Mouse (Mus musculus) testis, adult 2 months (tissue): ENCODE results near the gene Mroh2a. TPM values are rescaled to one million over a fixed set of nuclear protein-coding genes. Genes with fewer than 3 reads are reported as not detected.

Source experiments
- H3K27ac ChIP-seq: fragments of 200-500 bp; 2 replicates; pipeline ENCODE4 v1.5.1; 2012; ENCODE audit warnings: low read depth, low read length; ENCODE audit not compliant: control insufficient read depth, insufficient read depth
- H3K27me3 ChIP-seq: fragments of 200-500 bp; 2 replicates; pipeline ENCODE4 v1.6.1; 2012; ENCODE audit warnings: mild to moderate bottlenecking, low read length, moderate library complexity; ENCODE audit not compliant: control insufficient read depth, insufficient read depth
- H3K36me3 ChIP-seq: fragments of 200-500 bp; 2 replicates; pipeline ENCODE4 v1.6.1; 2012; ENCODE audit warnings: mild to moderate bottlenecking, low read length; ENCODE audit not compliant: control insufficient read depth, insufficient read depth
- H3K4me1 ChIP-seq: fragments of 200-500 bp; 2 replicates; pipeline ENCODE4 v1.6.1; 2012; ENCODE audit warnings: low read length; ENCODE audit not compliant: control insufficient read depth, insufficient read depth
- H3K4me3 ChIP-seq: fragments of 200-500 bp; 2 replicates; pipeline ENCODE4 v1.5.1; 2012; ENCODE audit warnings: low read depth, mild to moderate bottlenecking, low read length, moderate library complexity, mixed read lengths; ENCODE audit not compliant: control insufficient read depth
- CTCF ChIP-seq: fragments of 200-500 bp; IDR thresholded peaks from 2 replicates; pipeline ENCODE4 v1.5.1; 2012; ENCODE audit warnings: low read depth, mild to moderate bottlenecking, inconsistent platforms, low read length, moderate library complexity; ENCODE audit not compliant: control insufficient read depth, insufficient read depth, insufficient replicate concordance
- POLR2A ChIP-seq: fragments of 200-500 bp; IDR thresholded peaks from 2 replicates; pipeline ENCODE4 v1.6.1; 2012; ENCODE audit warnings: low read depth, mild to moderate bottlenecking, inconsistent platforms, low read length, moderate library complexity; ENCODE audit not compliant: control insufficient read depth
- polyA plus RNA-seq: library from polyadenylated mRNA; depleted of rRNA; stranded (reverse); fragments of >200 nt; gene quantifications from 2 replicates; pipeline ENCODE4 v1.2.3, GENCODE M21; 2012

Mroh2a gene
- polyA plus RNA-seq, 1 experiment: 116 TPM

DNA sequence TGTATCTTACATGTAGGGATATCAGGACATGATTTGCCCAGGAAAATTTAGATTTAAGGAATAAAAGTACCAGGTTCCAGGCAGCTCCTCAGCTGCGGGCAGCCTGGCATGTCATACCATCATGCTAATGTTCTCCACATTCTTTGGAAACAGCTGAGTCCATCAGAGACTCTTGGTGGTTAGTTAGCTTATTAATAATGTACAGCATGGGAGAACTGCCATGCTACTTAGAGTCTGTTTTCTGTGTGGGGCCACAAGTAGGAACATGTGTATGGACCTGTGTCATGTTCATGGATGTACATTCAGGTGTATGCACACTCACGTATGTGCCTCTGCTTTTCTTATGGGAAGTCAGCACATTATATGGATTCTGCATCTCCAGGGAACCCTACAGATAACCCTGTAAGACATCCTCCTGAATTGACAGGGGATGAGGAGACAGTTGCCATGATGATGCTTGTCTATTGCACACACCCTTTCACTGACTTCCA lies 12.3 kb upstream of the Mroh2a start:
- Histone ChIP-seq H3K27ac (no peak overlapping the region), H3K36me3 (no peaks in the 10 kb centered on the region), H3K4me3 (no peak overlapping the region), H3K27me3 (no peaks in the 10 kb centered on the region), H3K4me1 (no peaks in the 10 kb centered on the region)
- no peak for TF ChIP-seq CTCF
- no peak for TF ChIP-seq POLR2A

GRCm38 (mm10) chr1:88215466-88216380 lies 11.1 kb upstream of the Mroh2a start:
- H3K4me3 ChIP-seq: no peak overlapping the region
- no peaks in the 10 kb centered on the region for H3K27me3 ChIP-seq
- H3K4me1 ChIP-seq: no peaks in the 10 kb centered on the region
- H3K36me3 ChIP-seq: no peaks in the 10 kb centered on the region
- H3K27ac ChIP-seq: no peak overlapping the region
- TF ChIP-seq POLR2A: no peak
- no peak for TF ChIP-seq CTCF

DNA sequence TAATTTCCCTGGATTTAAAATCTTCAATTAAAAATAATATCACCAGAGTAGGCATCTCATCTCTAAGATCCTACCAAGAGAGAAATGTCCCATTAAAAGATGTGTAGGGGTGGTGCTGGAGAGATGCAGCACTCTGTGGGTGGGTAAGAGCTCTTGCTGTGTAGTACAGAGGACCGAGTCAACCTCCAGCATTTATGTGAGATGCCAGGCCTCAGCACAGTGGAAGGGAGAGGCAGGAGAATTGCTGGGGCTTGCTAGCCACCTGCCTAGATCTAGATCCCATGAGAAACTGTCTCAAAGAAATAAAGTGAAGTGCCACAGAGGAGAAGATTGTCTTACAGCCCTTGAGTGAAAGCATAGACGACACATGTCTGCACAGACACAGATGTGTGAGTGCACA lies 10.2 kb upstream of the Mroh2a start:
- no peak overlapping the region for H3K27ac ChIP-seq
- no peaks in the 10 kb centered on the region for H3K4me1 ChIP-seq
- H3K27me3 ChIP-seq: no peaks in the 10 kb centered on the region
- H3K36me3 ChIP-seq: no peaks in the 10 kb centered on the region
- TF ChIP-seq CTCF: no peak
- H3K4me3 ChIP-seq: no peak overlapping the region

GRCm38 (mm10) chr1:88217144-88217543 lies 9.6 kb upstream of the Mroh2a start:
- H3K4me1 ChIP-seq: no peaks in the 10 kb centered on the region
- H3K27me3 ChIP-seq: no peaks in the 10 kb centered on the region
- no peak overlapping the region for H3K4me3 ChIP-seq
- no peaks in the 10 kb centered on the region for H3K36me3 ChIP-seq
- H3K27ac ChIP-seq: no peak overlapping the region
- no peak for TF ChIP-seq POLR2A
- no peak for TF ChIP-seq CTCF

- Histone ChIP-seq H3K4me1 (no peaks in the 10 kb centered on the region), H3K36me3 (no peaks in the 10 kb centered on the region), H3K4me3 (no peak overlapping the region), H3K27ac (no peak overlapping the region), H3K27me3 (no peaks in the 10 kb centered on the region)
- no peak for TF ChIP-seq CTCF
- TF ChIP-seq POLR2A: no peak
Observed at GRCm38 (mm10) chr1:88217576-88217975, 9.2 kb upstream of the Mroh2a start.

- Histone ChIP-seq H3K27me3 (no peaks in the 10 kb centered on the region), H3K4me1 (no peaks in the 10 kb centered on the region), H3K36me3 (no peaks in the 10 kb centered on the region), H3K4me3 (no peak overlapping the region), H3K27ac (no peak overlapping the region)
- TF ChIP-seq POLR2A (no peak), CTCF (no peak)
Observed at GRCm38 (mm10) chr1:88218051-88218450, 8.7 kb upstream of the Mroh2a start.

DNA sequence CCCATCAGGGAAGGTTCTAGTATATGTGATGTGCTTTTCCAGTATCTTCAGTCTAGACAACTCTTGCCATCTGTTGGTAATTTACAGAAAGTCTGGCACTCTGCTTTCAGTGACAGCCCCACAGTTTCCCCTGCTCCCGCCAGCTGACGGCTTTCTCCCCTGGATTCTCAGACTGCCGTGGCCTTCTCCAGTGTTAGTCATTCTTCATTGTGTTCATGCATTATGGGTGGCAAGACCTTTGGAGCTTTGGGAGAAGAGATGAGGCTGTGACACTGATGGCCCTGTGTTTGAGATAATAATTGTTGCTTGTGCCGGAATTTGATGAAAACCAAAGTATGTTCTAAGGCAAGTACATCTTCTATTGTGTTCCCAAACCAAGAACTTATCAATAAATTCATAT lies 8.2 kb upstream of the Mroh2a start:
- no peak overlapping the region for H3K27ac ChIP-seq
- no peak overlapping the region for H3K4me3 ChIP-seq
- TF ChIP-seq CTCF: no peak
- TF ChIP-seq POLR2A: no peak
- H3K4me1 ChIP-seq: no peaks in the 10 kb centered on the region
- H3K36me3 ChIP-seq: no peaks in the 10 kb centered on the region
- H3K27me3 ChIP-seq: no peaks in the 10 kb centered on the region
